Mouse (Mus musculus) liver, embryonic 13.5 days (tissue): ENCODE data around the gene Wdr43. TPM values are rescaled to one million over a fixed set of nuclear protein-coding genes. Genes with fewer than 3 reads are reported as not detected.

Experiments
- ATAC-seq: fragments of 200-750 bp; cut with Nextera tagmentation; 2 replicates; pipeline ENCODE4 v1.8.0; 2017; ENCODE audit warnings: low read depth, mild to moderate bottlenecking, moderate number of reproducible peaks, moderate library complexity
- DNase-seq: peaks from one replicate; pipeline ENCODE4 v3.0.0; 2022
- H3K27ac ChIP-seq: fragments of 300-500 bp; sonication (generic); 2 replicates; pipeline ENCODE4 v1.5.1; 2015; ENCODE audit warnings: moderate library complexity, mild to moderate bottlenecking, inconsistent platforms
- H3K27me3 ChIP-seq: fragments of 300-500 bp; sonication (generic); 2 replicates; pipeline ENCODE4 v1.6.1; 2015; ENCODE audit warnings: mild to moderate bottlenecking, inconsistent platforms
- H3K36me3 ChIP-seq: fragments of 300-500 bp; sonication (generic); 2 replicates; pipeline ENCODE4 v1.6.1; 2015; ENCODE audit warnings: mild to moderate bottlenecking, inconsistent platforms
- H3K4me1 ChIP-seq: fragments of 300-500 bp; sonication (generic); replicated peaks from 2 replicates; pipeline ENCODE4 v1.6.1; 2015; ENCODE audit warnings: inconsistent platforms
- H3K4me2 ChIP-seq: fragments of 300-500 bp; sonication (generic); 2 replicates; pipeline ENCODE4 v1.6.1; 2015; ENCODE audit warnings: inconsistent platforms, mild to moderate bottlenecking, moderate library complexity
- H3K4me3 ChIP-seq: fragments of 300-500 bp; sonication (generic); replicated peaks from 2 replicates; pipeline ENCODE4 v1.5.1; 2015; ENCODE audit warnings: mild to moderate bottlenecking, inconsistent platforms
- H3K9ac ChIP-seq: fragments of 300-500 bp; sonication (generic); 2 replicates; pipeline ENCODE4 v1.6.1; 2015; ENCODE audit warnings: mild to moderate bottlenecking, inconsistent platforms
- H3K9me3 ChIP-seq: fragments of 300-500 bp; sonication (generic); replicated peaks from 2 replicates; pipeline ENCODE4 v1.6.1; 2016; ENCODE audit warnings: inconsistent platforms
- WGBS: fragments of 180-500 bp; shearing (Covaris S2); methylation state at CpG from one replicate; pipeline ENCODE4 v1.1.7; 2015; ENCODE audit not compliant: insufficient replicate concordance; 5-methylcytosine and 5-hydroxymethylcytosine counted together
- polyA plus RNA-seq: library from polyadenylated mRNA; unstranded; fragments of >200 nt; fragmentation: Nextera tagmentation; extraction: Ambion mirVana; gene quantifications from 2 replicates; pipeline ENCODE4 v1.2.1, GENCODE M21; 2015

The Wdr43 gene
- polyA plus RNA-seq, 1 experiment from 2014 or later, result 57.4 TPM

GRCm38 (mm10) chr17:71707715-71708114 lies 92.0 kb downstream of the Wdr43 start:
- H3K9ac ChIP-seq, result no peak overlapping the region
- H3K27me3 ChIP-seq, result no peaks in the 10 kb centered on the region
- no peaks in the 10 kb centered on the region for H3K4me1 ChIP-seq
- H3K36me3 ChIP-seq, result no peaks in the 10 kb centered on the region
- DNase-seq (no peak), ATAC-seq (no peak)
- H3K9me3 ChIP-seq, result no peaks in the 10 kb centered on the region
- no peak overlapping the region for H3K4me2 ChIP-seq
- 59% methylated on average over 4 of the region's 4 CpGs for WGBS
- H3K4me3 ChIP-seq, result no peak overlapping the region
- H3K27ac ChIP-seq, result no peak overlapping the region

Other genes with a start within 250 kb of the Wdr43 start
- gene Gm4707, start 156.0 kb upstream of the Wdr43 start, polyA plus RNA-seq, result 0.75 and 1.1 TPM in 2 replicates
- 37.2 and 39.3 TPM in 2 replicates for gene Smchd1, start 140.6 kb upstream of the Wdr43 start, polyA plus RNA-seq
- 36.0 and 45.5 TPM in 2 replicates for gene Ndc80, start 89.0 kb upstream of the Wdr43 start, polyA plus RNA-seq
- gene Spdya, start 63.8 kb upstream of the Wdr43 start, polyA plus RNA-seq, result 0.23 and 0.24 TPM in 2 replicates
- gene Togaram2, start 57.4 kb downstream of the Wdr43 start, polyA plus RNA-seq, result not detected in 2 replicates
- 0.02 TPM in 1 of 2 replicates, not detected in the other for gene Pcare, start 137.0 kb downstream of the Wdr43 start, polyA plus RNA-seq
- gene Clip4, start 152.6 kb downstream of the Wdr43 start, polyA plus RNA-seq, result 0.17 and 0.54 TPM in 2 replicates